Mouse (Mus musculus): ENCODE results near the gene Gm10198.
A peak's percentile ranks its signal among the peaks of the same experiment; 100 is the strongest.

Gm10198 gene

GRCm38 (mm10) chr13:111592485-111592884 is at the start of gene Gm10198:
Gene Gm10198, plus strand, starts transcription at chr13:111592785.
- DNase-seq (ENCODE audit: low spot score), result no peak

GRCm38 (mm10) chr13:111545286-111545685 is 47.3 kb upstream of the Gm10198 start:
- DNase-seq (ENCODE audit: low spot score), result no peak

- no peak for DNase-seq (ENCODE audit: low spot score)
Observed at GRCm38 (mm10) chr13:111552769-111553168, 39.8 kb upstream of the Gm10198 start.

- DNase-seq (ENCODE audit: low spot score), result no peak
Observed at GRCm38 (mm10) chr13:111553182-111553581, 39.4 kb upstream of the Gm10198 start.

GRCm38 (mm10) chr13:111553941-111554340 is 38.6 kb upstream of the Gm10198 start:
- DNase-seq (ENCODE audit: low spot score), result no peak

- peak; percentile 14 for DNase-seq (ENCODE audit: low spot score)
Observed at GRCm38 (mm10) chr13:111555333-111555732, 37.3 kb upstream of the Gm10198 start.

- no peak for DNase-seq (ENCODE audit: low spot score)
Observed at GRCm38 (mm10) chr13:111556375-111556774, 36.2 kb upstream of the Gm10198 start.

GRCm38 (mm10) chr13:111560152-111560551 is 32.4 kb upstream of the Gm10198 start:
- DNase-seq (ENCODE audit: low spot score), result no peak

- no peak for DNase-seq (ENCODE audit: low spot score)
Observed at GRCm38 (mm10) chr13:111562595-111562994, 30.0 kb upstream of the Gm10198 start.

GRCm38 (mm10) chr13:111574196-111574595 is 18.4 kb upstream of the Gm10198 start:
- no peak for DNase-seq (ENCODE audit: low spot score)

- DNase-seq (ENCODE audit: low spot score), result no peak
Observed at GRCm38 (mm10) chr13:111577177-111577576, 15.4 kb upstream of the Gm10198 start.

- no peak for DNase-seq (ENCODE audit: low spot score)
Observed at GRCm38 (mm10) chr13:111580054-111580453, 12.5 kb upstream of the Gm10198 start.

GRCm38 (mm10) chr13:111598111-111598510 is 5.5 kb downstream of the Gm10198 start:
- DNase-seq (ENCODE audit: low spot score), result no peak

GRCm38 (mm10) chr13:111601383-111601782 is 8.8 kb downstream of the Gm10198 start:
- DNase-seq (ENCODE audit: low spot score), result no peak

- no peak for DNase-seq (ENCODE audit: low spot score)
Observed at GRCm38 (mm10) chr13:111604826-111605225, 12.2 kb downstream of the Gm10198 start.

GRCm38 (mm10) chr13:111616168-111617125 is 23.9 kb downstream of the Gm10198 start:
- no peak for DNase-seq (ENCODE audit: low spot score)

GRCm38 (mm10) chr13:111620433-111620832 is 27.8 kb downstream of the Gm10198 start:
- no peak for DNase-seq (ENCODE audit: low spot score)

GRCm38 (mm10) chr13:111622425-111622824 is 29.8 kb downstream of the Gm10198 start:
- DNase-seq (ENCODE audit: low spot score), result no peak

GRCm38 (mm10) chr13:111623112-111623511 is 30.5 kb downstream of the Gm10198 start:
- DNase-seq (ENCODE audit: low spot score), result no peak

- peak; percentile 17 for DNase-seq (ENCODE audit: low spot score)
Observed at GRCm38 (mm10) chr13:111624115-111624514, 31.5 kb downstream of the Gm10198 start.

GRCm38 (mm10) chr13:111634163-111635160 is 41.9 kb downstream of the Gm10198 start:
- no peak for DNase-seq (ENCODE audit: low spot score)

- DNase-seq (ENCODE audit: low spot score), result no peak
Observed at GRCm38 (mm10) chr13:111640319-111640718, 47.7 kb downstream of the Gm10198 start.
